Mouse (Mus musculus): Measurements from ENCODE around the gene Bcl6.

GRCm38 (mm10) chr16:23966066-23966465 is 22.6 kb downstream of the Bcl6 start:
- TF ChIP-seq CTCF (IDR thresholded peaks at IDR 0.05; ENCODE audit: low read depth) (no peak), EP300 (optimal IDR thresholded peaks at IDR 0.05) (no peak)
